Mouse (Mus musculus) monocyte, adult 5-6 weeks (primary cell): Measurements from ENCODE around the gene Glipr1l3. TPM values are rescaled to one million over a fixed set of nuclear protein-coding genes. Genes with fewer than 3 reads are reported as not detected.
A peak's percentile ranks its signal among the peaks of the same experiment; 100 is the strongest.
"Not testable (repeated sequence)": the region's sequence is repeated elsewhere in the genome, so short reads cannot be mapped to it uniquely, and the experiment has no call there.

Experiments
- ATAC-seq: fragments of 153-309, 156-312 bp; replicated peaks from 2 replicates; pipeline ENCODE4 v1.8.0; 2017; ENCODE audit warnings: mild to moderate bottlenecking; ENCODE audit not compliant: low TSS enrichment, insufficient number of reproducible peaks, severe bottlenecking, poor library complexity, low FRiP score
- total RNA-seq: library from RNA; stranded (forward); fragments of 200-1000, 200-491, 200-594 nt; gene quantifications from 3 replicates; pipeline ENCODE4 v1.2.3, GENCODE M21; 2017

The Glipr1l3 gene
- total RNA-seq = not detected in 3 replicates

- ATAC-seq = peak; percentile 91
These were observed at the start of gene Glipr1l3 for GRCm38 (mm10) chr10:112159882-112160560. TSS of gene Glipr1l3 (minus strand) at chr10:112160327.

DNA sequence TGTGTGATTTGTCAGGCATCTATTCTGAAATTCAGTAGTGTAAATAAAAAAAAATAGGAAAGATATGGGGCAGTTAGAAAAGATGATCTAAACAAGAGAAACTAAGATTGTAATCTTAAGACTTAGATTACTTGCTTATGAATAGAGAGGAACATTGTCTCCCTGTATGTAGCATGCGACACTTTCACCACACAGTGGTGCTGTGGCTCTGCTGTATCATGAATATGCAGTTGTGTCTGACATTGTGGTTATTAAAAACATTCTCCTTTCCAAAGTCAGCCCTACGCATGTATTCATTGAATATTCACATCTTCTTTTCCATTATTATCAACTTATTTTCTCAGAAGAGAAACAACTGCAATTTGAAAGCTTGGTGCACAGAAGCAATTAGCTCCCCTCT lies 43.3 kb upstream of the Glipr1l3 start:
- ATAC-seq = no peak

DNA sequence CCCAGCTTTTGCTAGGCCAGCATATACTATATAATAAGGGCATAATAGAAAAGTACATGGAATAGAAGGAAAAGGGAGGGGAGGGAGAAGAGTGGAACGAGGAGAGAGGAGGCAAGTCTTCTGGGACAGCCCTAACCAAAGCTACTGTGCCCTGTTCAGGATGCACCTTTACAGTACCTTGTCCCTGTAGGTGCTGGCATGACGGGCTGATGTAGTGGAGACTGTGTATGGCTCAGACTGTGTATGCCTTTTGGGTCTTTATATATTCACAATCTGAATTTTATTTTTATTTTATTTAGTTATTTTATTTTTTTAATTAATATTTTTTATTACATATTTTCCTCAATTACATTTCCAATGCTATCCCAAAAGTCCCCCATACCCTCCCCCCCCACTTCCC lies 33.8 kb upstream of the Glipr1l3 start:
- ATAC-seq = not testable (repeated sequence)

- not testable (repeated sequence) for ATAC-seq
These were observed 16.9 kb upstream of the Glipr1l3 start for GRCm38 (mm10) chr10:112177027-112177426.

DNA sequence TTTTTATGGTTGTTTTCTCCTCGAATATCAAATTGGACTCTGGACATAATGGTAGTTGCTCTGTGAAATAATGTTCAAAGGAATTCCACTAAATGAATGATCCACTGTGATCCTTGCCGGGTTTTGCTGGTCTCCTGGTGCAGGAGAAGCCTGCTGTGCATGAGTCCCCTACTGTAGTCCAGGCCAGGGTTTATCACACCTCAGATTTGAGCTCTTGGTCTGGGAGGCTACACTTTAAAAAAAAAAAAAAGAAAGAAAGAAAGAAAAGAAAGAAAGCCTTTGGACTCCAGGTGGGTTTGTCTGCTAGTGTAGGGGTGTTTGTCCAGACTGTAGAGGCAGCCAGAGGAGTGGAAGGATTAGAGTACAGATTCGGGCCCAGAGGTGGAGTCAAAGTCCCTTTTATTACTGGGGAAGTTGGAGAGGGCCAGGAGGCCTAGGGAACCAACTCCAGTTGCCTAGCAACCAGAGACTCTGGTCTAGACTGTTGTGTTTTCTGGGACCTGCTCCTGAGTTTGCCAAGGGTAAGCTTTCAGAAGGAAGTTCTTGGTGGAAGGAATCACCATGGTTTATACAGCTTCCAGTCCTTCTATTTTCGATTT lies 3.1 kb upstream of the Glipr1l3 start, which contains the start of gene Caps2:
Gene Caps2 (plus strand): TSS at position 454 of the 599 bp plus-strand sequence.
- ATAC-seq = no peak

GRCm38 (mm10) chr10:112139834-112140233 lies 20.3 kb downstream of the Glipr1l3 start:
- peak; percentile 91 for ATAC-seq

- ATAC-seq = no peak
These were observed 21.2 kb downstream of the Glipr1l3 start for GRCm38 (mm10) chr10:112138871-112139430.

DNA sequence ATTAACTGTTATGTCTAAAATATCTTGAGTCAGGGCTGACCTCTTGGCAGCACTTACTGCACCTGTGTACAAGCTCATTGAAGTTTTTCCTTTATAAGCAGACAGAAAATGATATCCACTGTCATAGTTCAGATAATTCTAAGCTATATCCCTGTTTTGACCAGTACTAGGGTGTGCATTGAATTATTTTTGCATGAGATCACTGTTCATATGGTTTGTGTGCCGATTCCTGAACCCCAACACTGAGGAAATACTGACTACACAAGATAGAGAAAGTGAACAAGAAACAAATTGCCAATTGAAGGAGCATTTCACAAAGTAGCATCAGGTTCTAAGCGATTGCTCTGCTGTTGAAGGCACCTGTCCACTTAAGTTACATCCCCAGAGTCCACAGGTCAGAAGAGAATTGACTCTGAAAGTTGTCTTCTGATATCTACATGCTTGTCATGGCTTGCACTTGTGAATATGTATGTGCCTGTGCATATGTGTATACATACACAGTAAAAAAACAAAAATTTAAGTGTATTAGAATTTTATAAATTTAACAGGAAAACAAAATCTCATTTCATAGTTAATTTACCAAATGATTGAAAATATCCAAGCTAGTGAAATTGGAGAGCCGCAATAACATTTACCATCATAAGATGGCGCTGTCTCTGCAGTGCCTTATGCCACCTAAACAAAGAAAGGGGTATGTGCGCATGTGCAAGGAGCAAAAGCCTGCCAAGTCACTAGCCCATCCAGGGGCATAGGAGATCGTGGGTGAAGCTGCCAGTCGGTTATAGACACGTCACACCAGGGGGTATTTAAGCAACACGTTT lies 21.9 kb downstream of the Glipr1l3 start:
- no peak for ATAC-seq

DNA sequence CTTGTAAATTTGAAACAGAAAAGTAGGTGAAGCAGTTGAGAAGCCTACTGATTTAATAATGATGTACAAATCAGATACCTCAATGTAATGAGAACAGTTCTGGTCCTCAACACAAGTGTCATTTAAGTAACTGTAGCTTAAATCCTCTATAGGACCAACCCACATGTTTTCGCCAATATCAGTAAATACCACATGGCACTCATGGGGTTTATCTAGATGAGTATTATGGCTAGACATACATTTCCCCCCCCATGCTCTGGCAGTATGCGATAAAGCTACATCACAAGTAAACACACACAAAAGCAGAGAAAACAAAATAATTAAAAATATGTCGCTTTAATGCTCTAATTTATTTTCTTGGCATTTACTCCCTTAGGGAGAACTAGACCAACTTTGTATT lies 27.9 kb downstream of the Glipr1l3 start:
- no peak for ATAC-seq

GRCm38 (mm10) chr10:112127682-112128230 lies 32.4 kb downstream of the Glipr1l3 start:
- not testable (repeated sequence) for ATAC-seq

DNA sequence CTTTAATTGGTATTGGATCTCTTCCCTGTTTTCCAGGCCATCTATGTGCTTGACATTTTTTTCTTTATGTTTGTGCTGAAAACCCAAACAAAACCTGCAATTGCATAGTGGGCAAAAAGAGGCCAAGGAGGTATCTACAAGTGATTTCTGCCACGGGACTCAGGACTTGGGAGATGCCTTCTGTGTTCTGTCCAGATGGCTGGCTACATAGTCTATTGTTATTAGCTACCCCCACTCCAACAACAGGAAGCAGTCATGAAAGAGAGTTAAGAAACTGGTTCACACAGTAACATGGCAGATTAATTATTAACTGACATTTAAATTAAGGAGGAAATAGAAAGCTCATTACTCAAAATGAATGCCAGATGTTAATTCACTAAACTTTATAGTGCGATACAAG lies 35.0 kb downstream of the Glipr1l3 start:
- not testable (repeated sequence) for ATAC-seq

DNA sequence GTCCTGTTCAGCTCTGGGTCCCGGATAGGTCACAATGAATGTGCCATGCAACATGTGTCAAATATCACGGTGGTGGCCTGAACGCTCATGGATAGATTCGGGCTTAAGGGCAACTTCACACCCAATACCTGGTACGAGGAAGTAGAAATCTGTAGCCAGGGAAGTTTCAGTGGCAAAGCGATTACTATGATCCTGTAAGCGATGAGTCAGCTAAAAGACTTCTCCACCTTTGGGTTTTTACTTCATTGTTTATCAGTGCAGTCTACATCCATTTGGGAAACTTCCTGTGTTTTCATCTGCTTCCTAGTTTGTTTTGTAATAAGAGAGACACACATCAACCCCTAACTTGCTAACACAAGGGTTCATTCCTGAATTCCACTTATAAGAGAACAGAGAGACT lies 49.7 kb downstream of the Glipr1l3 start:
- ATAC-seq = no peak

- ATAC-seq = not testable (repeated sequence)
These were observed 54.3 kb downstream of the Glipr1l3 start for GRCm38 (mm10) chr10:112105785-112106184.

Other genes with a start within 250 kb of the Glipr1l3 start
- gene Krr1, start 187.7 kb downstream of the Glipr1l3 start, total RNA-seq = 29.9 to 37.7 TPM (median 33.8 TPM) in 3 replicates
- gene Glipr1, start 157.7 kb downstream of the Glipr1l3 start, total RNA-seq = 136 to 239 TPM (median 213 TPM) in 3 replicates
- not detected in 3 replicates for gene Glipr1l1, start 100.1 kb downstream of the Glipr1l3 start, total RNA-seq
- not detected in 3 replicates for gene Glipr1l2, start 77.0 kb downstream of the Glipr1l3 start, total RNA-seq
- not detected in 3 replicates for gene Caps2, start 3.3 kb upstream of the Glipr1l3 start, total RNA-seq
- not detected in 3 replicates for gene Kcnc2, start 110.8 kb upstream of the Glipr1l3 start, total RNA-seq